Mouse (Mus musculus) brain, embryonic 18.5 days (tissue): Measurements from ENCODE around the gene Nacc2.

Source experiments
- DNase-seq: peaks from one replicate; pipeline ENCODE4 v3.0.0-alpha.2; 2012; ENCODE audit warnings: low read depth, low spot score

Gene Nacc2

GRCm38 (mm10) chr2:26123079-26123648 is at the start of gene Nacc2:
Gene Nacc2, minus strand, starts transcription at chr2:26123220.
- no peak for DNase-seq

- DNase-seq, result no peak
Measured at GRCm38 (mm10) chr2:26172166-26172565, 49.1 kb upstream of the Nacc2 start.

GRCm38 (mm10) chr2:26170376-26170775 is 47.4 kb upstream of the Nacc2 start:
- DNase-seq, result no peak

GRCm38 (mm10) chr2:26168843-26169579 is 46.0 kb upstream of the Nacc2 start:
- DNase-seq, result no peak

GRCm38 (mm10) chr2:26166890-26167289 is 43.9 kb upstream of the Nacc2 start:
- no peak for DNase-seq

GRCm38 (mm10) chr2:26158064-26158463 is 35.0 kb upstream of the Nacc2 start:
- DNase-seq, result no peak

- DNase-seq, result peak; percentile 36
Measured at GRCm38 (mm10) chr2:26156191-26156977, 33.4 kb upstream of the Nacc2 start.

GRCm38 (mm10) chr2:26155737-26156136 is 32.7 kb upstream of the Nacc2 start:
- DNase-seq, result no peak

GRCm38 (mm10) chr2:26154586-26154985 is 31.6 kb upstream of the Nacc2 start:
- DNase-seq, result no peak

- no peak for DNase-seq
Measured at GRCm38 (mm10) chr2:26153909-26154340, 30.9 kb upstream of the Nacc2 start.

- DNase-seq, result no peak
Measured at GRCm38 (mm10) chr2:26153295-26153694, 30.3 kb upstream of the Nacc2 start.

GRCm38 (mm10) chr2:26147706-26148370 is 24.8 kb upstream of the Nacc2 start:
- DNase-seq, result no peak

GRCm38 (mm10) chr2:26146337-26147042 is 23.5 kb upstream of the Nacc2 start:
- DNase-seq, result no peak

GRCm38 (mm10) chr2:26145113-26145512 is 22.1 kb upstream of the Nacc2 start:
- DNase-seq, result no peak

- no peak for DNase-seq
Measured at GRCm38 (mm10) chr2:26144331-26144730, 21.3 kb upstream of the Nacc2 start.

- no peak for DNase-seq
Measured at GRCm38 (mm10) chr2:26143556-26143955, 20.5 kb upstream of the Nacc2 start.

GRCm38 (mm10) chr2:26142986-26143385 is 20.0 kb upstream of the Nacc2 start:
- DNase-seq, result no peak

GRCm38 (mm10) chr2:26141893-26142635 is 19.0 kb upstream of the Nacc2 start:
- DNase-seq, result no peak

GRCm38 (mm10) chr2:26140903-26141302 is 17.9 kb upstream of the Nacc2 start:
- DNase-seq, result no peak

- peak; percentile 99 for DNase-seq
Measured at GRCm38 (mm10) chr2:26140292-26140819, 17.3 kb upstream of the Nacc2 start.
